Mouse (Mus musculus): ENCODE results near the gene AI837181.
"Not testable (repeated sequence)": the region's sequence is repeated elsewhere in the genome, so short reads cannot be mapped to it uniquely, and the experiment has no call there.

AI837181 gene

GRCm38 (mm10) chr19:5424782-5425741 lies at the start of gene AI837181, which contains the start of gene Drap1:
AI837181 (plus strand) TSS chr19:5425144.
Drap1 (minus strand) TSS chr19:5424979.
- in situ Hi-C loops (cut with MboI, MseI), result loop anchor here in 1 of 2 experiments (25.0 kb wide), 1 partner anchor 1713 kb away; the partner anchor contains the start of gene 1810055G02Rik

- in situ Hi-C loops (cut with MboI, MseI), result loop anchor here in 1 of 2 experiments (25.0 kb wide), 1 partner anchor 1815 kb away; no protein-coding TSS in a partner anchor
Measured at GRCm38 (mm10) chr19:5377446-5377845, 47.5 kb upstream of the AI837181 start.

- in situ Hi-C loops (cut with MboI, MseI), result loop anchor here in 1 of 2 experiments (25.0 kb wide), 1 partner anchor 1821 kb away; no protein-coding TSS in a partner anchor
Measured at GRCm38 (mm10) chr19:5383326-5383725, 41.6 kb upstream of the AI837181 start.

- in situ Hi-C loops (cut with MboI, MseI), result loop anchor here in 1 of 2 experiments (25.0 kb wide), 1 partner anchor 1822 kb away; no protein-coding TSS in a partner anchor
Measured at GRCm38 (mm10) chr19:5384715-5385114, 40.2 kb upstream of the AI837181 start.

- in situ Hi-C loops (cut with MboI, MseI), result loop anchor here in 1 of 2 experiments (25.0 kb wide), 1 partner anchor 1826 kb away; no protein-coding TSS in a partner anchor
Measured at GRCm38 (mm10) chr19:5388011-5388441, 36.9 kb upstream of the AI837181 start.

- in situ Hi-C loops (cut with MboI, MseI), result loop anchor here in 1 of 2 experiments (25.0 kb wide), 1 partner anchor 1826 kb away; no protein-coding TSS in a partner anchor
Measured at GRCm38 (mm10) chr19:5388588-5389242, 36.2 kb upstream of the AI837181 start, which contains the start of gene Sart1. Sart1 (minus strand) TSS chr19:5388703.

- in situ Hi-C loops (cut with MboI, MseI), result loop anchor here (5.0 to 25.0 kb wide), 2 partner anchors 63 to 1827 kb away; no protein-coding TSS in a partner anchor
Measured at GRCm38 (mm10) chr19:5389647-5390046, 35.3 kb upstream of the AI837181 start.

- in situ Hi-C loops (cut with MboI, MseI), result loop anchor here (5.0 to 25.0 kb wide), 2 partner anchors 62 to 1828 kb away; no protein-coding TSS in a partner anchor
Measured at GRCm38 (mm10) chr19:5390416-5390815, 34.5 kb upstream of the AI837181 start.

GRCm38 (mm10) chr19:5392892-5393291 lies 32.1 kb upstream of the AI837181 start:
- in situ Hi-C loops (cut with MboI, MseI), result loop anchor here (5.0 to 25.0 kb wide), 2 partner anchors 59 to 1831 kb away; no protein-coding TSS in a partner anchor

GRCm38 (mm10) chr19:5394168-5394567 lies 30.8 kb upstream of the AI837181 start:
- in situ Hi-C loops (cut with MboI, MseI), result loop anchor here (5.0 to 25.0 kb wide), 2 partner anchors 58 to 1832 kb away; no protein-coding TSS in a partner anchor

- in situ Hi-C loops (cut with MboI, MseI), result loop anchor here in 1 of 2 experiments (25.0 kb wide), 1 partner anchor 1833 kb away; no protein-coding TSS in a partner anchor
Measured at GRCm38 (mm10) chr19:5395371-5395770, 29.6 kb upstream of the AI837181 start.

GRCm38 (mm10) chr19:5401073-5401472 lies 23.9 kb upstream of the AI837181 start:
- in situ Hi-C loops (cut with MboI, MseI), result not testable (repeated sequence)

GRCm38 (mm10) chr19:5402293-5402692 lies 22.7 kb upstream of the AI837181 start, which contains the start of gene Tsga10ip:
Tsga10ip (minus strand) TSS chr19:5402526.
- in situ Hi-C loops (cut with MboI, MseI), result no loop called here

- in situ Hi-C loops (cut with MboI, MseI), result loop anchor here in 1 of 2 experiments (5.0 kb wide), 1 partner anchor 41 kb away; the partner anchor contains the start of gene Fosl1
Measured at GRCm38 (mm10) chr19:5405924-5406323, 19.0 kb upstream of the AI837181 start.

- in situ Hi-C loops (cut with MboI, MseI), result loop anchor here in 1 of 2 experiments (5.0 kb wide), 1 partner anchor 41 kb away; the partner anchor contains the start of gene Fosl1
Measured at GRCm38 (mm10) chr19:5406531-5407126, 18.3 kb upstream of the AI837181 start.

GRCm38 (mm10) chr19:5407133-5407532 lies 17.8 kb upstream of the AI837181 start:
- in situ Hi-C loops (cut with MboI, MseI), result loop anchor here in 1 of 2 experiments (5.0 kb wide), 1 partner anchor 40 kb away; the partner anchor contains the start of gene Fosl1

- in situ Hi-C loops (cut with MboI, MseI), result loop anchor here in 1 of 2 experiments (5.0 kb wide), 1 partner anchor 39 kb away; the partner anchor contains the start of gene Fosl1
Measured at GRCm38 (mm10) chr19:5408057-5409001, 16.6 kb upstream of the AI837181 start.

- in situ Hi-C loops (cut with MboI, MseI), result loop anchor here in 1 of 2 experiments (5.0 kb wide), 1 partner anchor 38 kb away; the partner anchor contains the start of gene Fosl1
Measured at GRCm38 (mm10) chr19:5409068-5409467, 15.9 kb upstream of the AI837181 start.

- in situ Hi-C loops (cut with MboI, MseI), result no loop called here
Measured at GRCm38 (mm10) chr19:5410641-5411040, 14.3 kb upstream of the AI837181 start.

Measured in T-helper 17 cell (primary cell).